Mouse (Mus musculus) liver, embryonic 12.5 days (tissue): ENCODE data around the gene Gcdh. TPM values are rescaled to one million over a fixed set of nuclear protein-coding genes. Genes with fewer than 3 reads are reported as not detected.
"Not testable (repeated sequence)": the region's sequence is repeated elsewhere in the genome, so short reads cannot be mapped to it uniquely, and the experiment has no call there.

Source experiments
- ATAC-seq: fragments of 200-750 bp; cut with Nextera tagmentation; 2 replicates; pipeline ENCODE4 v1.8.0; 2017; ENCODE audit warnings: moderate number of reproducible peaks, mild to moderate bottlenecking, moderate library complexity
- H3K27ac ChIP-seq: fragments of 300-500 bp; sonication (generic); 2 replicates; pipeline ENCODE4 v1.5.1; 2016; ENCODE audit warnings: mild to moderate bottlenecking
- H3K27me3 ChIP-seq: fragments of 300-500 bp; sonication (generic); replicated peaks from 2 replicates; pipeline ENCODE4 v1.6.1; 2016; ENCODE audit warnings: mild to moderate bottlenecking, moderate library complexity
- H3K36me3 ChIP-seq: fragments of 300-500 bp; sonication (generic); 2 replicates; pipeline ENCODE4 v1.6.1; 2016; ENCODE audit warnings: mild to moderate bottlenecking, moderate library complexity
- H3K4me1 ChIP-seq: fragments of 300-500 bp; sonication (generic); 2 replicates; pipeline ENCODE4 v1.6.1; 2016
- H3K4me2 ChIP-seq: fragments of 300-500 bp; sonication (generic); 2 replicates; pipeline ENCODE4 v1.6.1; 2016; ENCODE audit warnings: mild to moderate bottlenecking, moderate library complexity
- H3K4me3 ChIP-seq: fragments of 300-500 bp; sonication (generic); 2 replicates; pipeline ENCODE4 v1.5.1; 2016; ENCODE audit warnings: mild to moderate bottlenecking, moderate library complexity
- H3K9ac ChIP-seq: fragments of 300-500 bp; sonication (generic); 2 replicates; pipeline ENCODE4 v1.6.1; 2016; ENCODE audit warnings: mild to moderate bottlenecking, moderate library complexity
- H3K9me3 ChIP-seq: fragments of 300-500 bp; sonication (generic); replicated peaks from 2 replicates; pipeline ENCODE4 v1.6.1; 2016; ENCODE audit warnings: mild to moderate bottlenecking, moderate library complexity
- WGBS: fragments of 180-500 bp; shearing (Covaris S2); methylation state at CpG from one replicate; pipeline ENCODE4 v1.1.7; 2016; ENCODE audit not compliant: insufficient replicate concordance; 5-methylcytosine and 5-hydroxymethylcytosine counted together
- polyA plus RNA-seq: library from polyadenylated mRNA; unstranded; fragments of >200 nt; fragmentation: Nextera tagmentation; extraction: Ambion mirVana; gene quantifications from 2 replicates; pipeline ENCODE4 v1.2.1, GENCODE M21; 2016

Gcdh gene
- polyA plus RNA-seq, 1 experiment from 2014 or later = 44.3 TPM

GRCm38 (mm10) chr8:84909162-84909767 is 15.5 kb upstream of the Gcdh start:
- peak overlapping the region; percentile 86 for H3K9ac ChIP-seq
- WGBS = 43% methylated on average over 20 of the region's 20 CpGs
- H3K4me2 ChIP-seq = peak overlapping the region; percentile 93
- H3K36me3 ChIP-seq = peaks cover 54% of the 10 kb centered on the region
- peaks cover 40% of the 10 kb centered on the region for H3K27me3 ChIP-seq
- H3K4me3 ChIP-seq = peak overlapping the region; percentile 71
- H3K4me1 ChIP-seq = peaks cover 73% of the 10 kb centered on the region
- H3K9me3 ChIP-seq = no peaks in the 10 kb centered on the region
- H3K27ac ChIP-seq = peak overlapping the region; percentile 90
- ATAC-seq = no peak

- peaks cover 60% of the 10 kb centered on the region for H3K36me3 ChIP-seq
These were observed 14.9 kb upstream of the Gcdh start, which contains the start of gene Dnase2a for GRCm38 (mm10) chr8:84908421-84909161. Gene Dnase2a, plus strand, starts transcription at chr8:84908560.

GRCm38 (mm10) chr8:84907979-84908378 is 14.3 kb upstream of the Gcdh start:
- ATAC-seq = peak; percentile 13; the same call in 1 of the 2 replicates
- peaks cover 66% of the 10 kb centered on the region for H3K36me3 ChIP-seq
- peaks cover 30% of the 10 kb centered on the region for H3K27me3 ChIP-seq
- H3K4me1 ChIP-seq = peaks cover 73% of the 10 kb centered on the region
- peak overlapping the region; percentile 90 for H3K27ac ChIP-seq
- H3K4me2 ChIP-seq = peak overlapping the region; percentile 93
- 11% methylated on average over 7 of the region's 7 CpGs for WGBS
- H3K9me3 ChIP-seq = not testable (repeated sequence)
- peak overlapping the region; percentile 71 for H3K4me3 ChIP-seq
- H3K9ac ChIP-seq = peak overlapping the region; percentile 55; the same call in 1 of the 2 replicates

More at GRCm38 (mm10) chr8:84908421-84909161, 14.9 kb upstream of the Gcdh start, which contains the start of gene Dnase2a:
- Histone ChIP-seq H3K4me2 (peak within 1 kb of the TSS; percentile 93), H3K4me1 (peaks cover 75% of the 10 kb centered on the region), H3K4me3 (peak within 1 kb of the TSS; percentile 71), H3K27ac (peak within 1 kb of the TSS; percentile 90), H3K27me3 (peaks cover 34% of the 10 kb centered on the region), H3K9ac (peak within 1 kb of the TSS; percentile 86), H3K9me3 (no peaks in the 10 kb centered on the region)
- ATAC-seq = peak; percentile 89
- under 1% methylated on average over 45 of the region's 45 CpGs for WGBS

- Histone ChIP-seq H3K4me3 (no peak overlapping the region), H3K4me1 (peaks cover 68% of the 10 kb centered on the region), H3K36me3 (peaks cover 66% of the 10 kb centered on the region), H3K9ac (no peak overlapping the region), H3K9me3 (no peaks in the 10 kb centered on the region), H3K27ac (peak overlapping the region; percentile 90), H3K27me3 (peaks cover 25% of the 10 kb centered on the region), H3K4me2 (peak overlapping the region; percentile 93)
- ATAC-seq = no peak
- WGBS = 62% methylated on average over 8 of the region's 8 CpGs
These were observed 13.8 kb upstream of the Gcdh start for GRCm38 (mm10) chr8:84907493-84907892.

- H3K9me3 ChIP-seq = no peaks in the 10 kb centered on the region
- 87% methylated on average over 9 of the region's 9 CpGs for WGBS
- ATAC-seq = no peak
These were observed 13.3 kb upstream of the Gcdh start for GRCm38 (mm10) chr8:84907037-84907436.

GRCm38 (mm10) chr8:84904351-84904750 is 10.6 kb upstream of the Gcdh start:
- peaks cover 46% of the 10 kb centered on the region for H3K36me3 ChIP-seq
- no peak for ATAC-seq
- no peaks in the 10 kb centered on the region for H3K27me3 ChIP-seq
- peak overlapping the region; percentile 57 for H3K27ac ChIP-seq
- peak overlapping the region; percentile 97 for H3K4me3 ChIP-seq
- peak overlapping the region; percentile 96 for H3K4me2 ChIP-seq
- 77% methylated on average over 7 of the region's 7 CpGs for WGBS
- H3K9ac ChIP-seq = peak overlapping the region; percentile 100; the same call in 1 of the 2 replicates
- H3K4me1 ChIP-seq = peaks cover 72% of the 10 kb centered on the region
- no peaks in the 10 kb centered on the region for H3K9me3 ChIP-seq

More at GRCm38 (mm10) chr8:84907037-84907436, 13.3 kb upstream of the Gcdh start:
- Histone ChIP-seq H3K4me2 (peak overlapping the region; percentile 93; the same call in 1 of the 2 replicates), H3K36me3 (peaks cover 66% of the 10 kb centered on the region), H3K27me3 (peaks cover 20% of the 10 kb centered on the region), H3K27ac (peak overlapping the region; percentile 90), H3K4me3 (no peak overlapping the region), H3K4me1 (peaks cover 64% of the 10 kb centered on the region), H3K9ac (no peak overlapping the region)

GRCm38 (mm10) chr8:84902920-84903661 is 9.4 kb upstream of the Gcdh start:
- peak overlapping the region; percentile 100 for H3K9ac ChIP-seq
- peaks cover 76% of the 10 kb centered on the region for H3K4me1 ChIP-seq
- H3K27ac ChIP-seq = peak overlapping the region; percentile 99
- no peaks in the 10 kb centered on the region for H3K9me3 ChIP-seq
- WGBS = under 1% methylated on average over 67 of the region's 68 CpGs
- peak overlapping the region; percentile 96 for H3K4me2 ChIP-seq
- peak overlapping the region; percentile 97 for H3K4me3 ChIP-seq
- no peaks in the 10 kb centered on the region for H3K27me3 ChIP-seq
- H3K36me3 ChIP-seq = peaks cover 46% of the 10 kb centered on the region
- peak; percentile 73 for ATAC-seq

- no peak for ATAC-seq
These were observed 8.7 kb upstream of the Gcdh start for GRCm38 (mm10) chr8:84902367-84902919.

GRCm38 (mm10) chr8:84901752-84902151 is 8.0 kb upstream of the Gcdh start, which contains the start of gene Klf1:
Gene Klf1, plus strand, starts transcription at chr8:84901928.
- ATAC-seq = peak; percentile 79
- Histone ChIP-seq H3K4me2 (peak within 1 kb of the TSS; percentile 96), H3K27ac (peak within 1 kb of the TSS; percentile 99), H3K4me1 (peaks cover 71% of the 10 kb centered on the region), H3K9ac (peak within 1 kb of the TSS; percentile 100), H3K9me3 (no peaks in the 10 kb centered on the region), H3K36me3 (peaks cover 37% of the 10 kb centered on the region), H3K4me3 (peak within 1 kb of the TSS; percentile 97), H3K27me3 (no peaks in the 10 kb centered on the region)
- WGBS = 13% methylated on average over 3 of the region's 3 CpGs

More at GRCm38 (mm10) chr8:84902367-84902919, 8.7 kb upstream of the Gcdh start:
- H3K4me1 ChIP-seq = peaks cover 76% of the 10 kb centered on the region
- H3K9ac ChIP-seq = peak overlapping the region; percentile 100
- H3K4me2 ChIP-seq = peak overlapping the region; percentile 96
- H3K9me3 ChIP-seq = no peaks in the 10 kb centered on the region
- 3% methylated on average over 24 of the region's 24 CpGs for WGBS
- peaks cover 44% of the 10 kb centered on the region for H3K36me3 ChIP-seq
- H3K27ac ChIP-seq = peak overlapping the region; percentile 99
- H3K27me3 ChIP-seq = no peaks in the 10 kb centered on the region
- H3K4me3 ChIP-seq = peak overlapping the region; percentile 97

GRCm38 (mm10) chr8:84901071-84901470 is 7.3 kb upstream of the Gcdh start:
- no peaks in the 10 kb centered on the region for H3K9me3 ChIP-seq

GRCm38 (mm10) chr8:84895963-84896362 is 2.2 kb upstream of the Gcdh start:
- Histone ChIP-seq H3K9ac (no peak overlapping the region), H3K4me1 (peaks cover 67% of the 10 kb centered on the region), H3K9me3 (no peaks in the 10 kb centered on the region), H3K27ac (no peak overlapping the region), H3K36me3 (peaks cover 15% of the 10 kb centered on the region), H3K27me3 (no peaks in the 10 kb centered on the region), H3K4me2 (no peak overlapping the region), H3K4me3 (no peak overlapping the region)
- no peak for ATAC-seq
- 74% methylated on average over 5 of the region's 5 CpGs for WGBS

More at GRCm38 (mm10) chr8:84901071-84901470, 7.3 kb upstream of the Gcdh start:
- Histone ChIP-seq H3K36me3 (peaks cover 30% of the 10 kb centered on the region), H3K4me1 (peaks cover 68% of the 10 kb centered on the region), H3K9ac (peak overlapping the region; percentile 100), H3K4me2 (peak overlapping the region; percentile 96), H3K27me3 (no peaks in the 10 kb centered on the region), H3K27ac (peak overlapping the region; percentile 99), H3K4me3 (peak overlapping the region; percentile 97)
- 16% methylated on average over 4 of the region's 4 CpGs for WGBS
- ATAC-seq = peak; percentile 83
